Mouse (Mus musculus) limb, embryonic 14.5 days (tissue): ENCODE measurements at regions not wholly inside any gene's neighbourhood (a gene's known extent, or its start where the extent isn't known, plus 50 kb on each side); places are given as distances from the start of the nearest gene placed in this dataset.

Experiments
- ATAC-seq: fragments of 200-750 bp; cut with Nextera tagmentation; 2 replicates; pipeline ENCODE4 v1.8.0; 2017; ENCODE audit warnings: low read depth, moderate number of reproducible peaks, moderate TSS enrichment; ENCODE audit not compliant: low FRiP score
- DNase-seq: peaks from one replicate; pipeline ENCODE4 v3.0.0-alpha.2; 2015; ENCODE audit warnings: low spot score
- H3K27ac ChIP-seq: fragments of 300-500 bp; sonication (generic); replicated peaks from 2 replicates; pipeline ENCODE4 v1.5.1; 2014; ENCODE audit warnings: low read depth, mild to moderate bottlenecking, low read length, moderate library complexity, mixed read lengths
- H3K27me3 ChIP-seq: fragments of 300-500 bp; sonication (generic); 2 replicates; pipeline ENCODE4 v1.6.1; 2014; ENCODE audit warnings: low read length, mixed read lengths; ENCODE audit not compliant: control insufficient read depth, insufficient read depth
- H3K36me3 ChIP-seq: fragments of 300-500 bp; sonication (generic); 2 replicates; pipeline ENCODE4 v1.6.1; 2014; ENCODE audit warnings: mild to moderate bottlenecking, low read length, moderate library complexity, mixed read lengths; ENCODE audit not compliant: control insufficient read depth, insufficient read depth
- H3K4me1 ChIP-seq: fragments of 300-500 bp; sonication (generic); 2 replicates; pipeline ENCODE4 v1.6.1; 2014; ENCODE audit warnings: antibody characterized with exemption, low read length, mixed read lengths; ENCODE audit not compliant: control insufficient read depth, insufficient read depth
- H3K4me2 ChIP-seq: fragments of 300-500 bp; sonication (generic); replicated peaks from 2 replicates; pipeline ENCODE4 v1.6.1; 2014; ENCODE audit warnings: low read depth, mild to moderate bottlenecking, low read length, moderate library complexity; ENCODE audit not compliant: severe bottlenecking
- H3K4me3 ChIP-seq: fragments of 300-500 bp; sonication (generic); replicated peaks from 2 replicates; pipeline ENCODE4 v1.5.1; 2014; ENCODE audit warnings: low read length
- H3K9ac ChIP-seq: fragments of 300-500 bp; sonication (generic); 2 replicates; pipeline ENCODE4 v1.6.1; 2014; ENCODE audit warnings: mild to moderate bottlenecking, low read depth, low read length, moderate library complexity; ENCODE audit not compliant: severe bottlenecking
- H3K9me3 ChIP-seq: fragments of 300-500 bp; sonication (generic); 2 replicates; pipeline ENCODE4 v1.6.1; 2016; ENCODE audit warnings: low read length; ENCODE audit not compliant: control insufficient read depth
- POLR2A ChIP-seq: fragments of 200-500 bp; IDR thresholded peaks from 2 replicates; pipeline ENCODE4 v1.8.0; 2012; ENCODE audit warnings: inconsistent platforms, mild to moderate bottlenecking, moderate library complexity, borderline replicate concordance; ENCODE audit not compliant: insufficient read depth, insufficient read length; ENCODE audit errors: extremely low read depth
- WGBS: fragments of 180-500 bp; shearing (Covaris S2); extraction: QIAGEN DNeasy Blood & Tissue Kit; methylation state at CpG from one replicate; pipeline ENCODE4 v1.1.7; 2014; 5-methylcytosine and 5-hydroxymethylcytosine counted together

- Histone ChIP-seq H3K9ac (no peak overlapping the region), H3K36me3 (no peaks in the 10 kb centered on the region), H3K9me3 (no peaks in the 10 kb centered on the region), H3K27ac (no peak overlapping the region), H3K4me2 (no peak overlapping the region), H3K4me1 (no peaks in the 10 kb centered on the region), H3K4me3 (no peak overlapping the region), H3K27me3 (no peaks in the 10 kb centered on the region)
- 89% methylated on average over 2 of the region's 2 CpGs for WGBS
- TF ChIP-seq POLR2A = no peak
- no peak for ATAC-seq
- DNase-seq = no peak
Measured at GRCm38 (mm10) chr8:103993897-103994296, 107.5 kb upstream of the Cdh5 start.

- WGBS = 84% methylated on average over 6 of the region's 6 CpGs
- Histone ChIP-seq H3K36me3 (no peaks in the 10 kb centered on the region), H3K4me2 (no peak overlapping the region), H3K27me3 (no peaks in the 10 kb centered on the region), H3K27ac (no peak overlapping the region), H3K9ac (no peak overlapping the region), H3K4me1 (no peaks in the 10 kb centered on the region), H3K4me3 (no peak overlapping the region), H3K9me3 (no peaks in the 10 kb centered on the region)
- no peak for DNase-seq
- no peak for TF ChIP-seq POLR2A
- ATAC-seq = no peak
Measured at GRCm38 (mm10) chr8:103998143-103998542, 103.3 kb upstream of the Cdh5 start.

GRCm38 (mm10) chr8:104007209-104007608, 94.2 kb upstream of the Cdh5 start:
- Histone ChIP-seq H3K4me1 (no peaks in the 10 kb centered on the region), H3K27ac (no peak overlapping the region), H3K27me3 (no peaks in the 10 kb centered on the region), H3K9ac (no peak overlapping the region), H3K36me3 (no peaks in the 10 kb centered on the region), H3K9me3 (no peaks in the 10 kb centered on the region), H3K4me3 (no peak overlapping the region), H3K4me2 (no peak overlapping the region)
- 64% methylated on average over 2 of the region's 2 CpGs for WGBS
- ATAC-seq = no peak
- TF ChIP-seq POLR2A = no peak
- no peak for DNase-seq

- TF ChIP-seq POLR2A = no peak
- no peaks in the 10 kb centered on the region for H3K36me3 ChIP-seq
- no peak overlapping the region for H3K4me2 ChIP-seq
- no peaks in the 10 kb centered on the region for H3K9me3 ChIP-seq
- 44% methylated on average over 5 of the region's 5 CpGs for WGBS
- no peaks in the 10 kb centered on the region for H3K27me3 ChIP-seq
- ATAC-seq (no peak), DNase-seq (no peak)
- H3K4me3 ChIP-seq = no peak overlapping the region
- no peak overlapping the region for H3K27ac ChIP-seq
- H3K9ac ChIP-seq = no peak overlapping the region
- H3K4me1 ChIP-seq = no peaks in the 10 kb centered on the region
Measured at GRCm38 (mm10) chr8:104008756-104009155, 92.7 kb upstream of the Cdh5 start.

GRCm38 (mm10) chr8:104009306-104009705, 92.1 kb upstream of the Cdh5 start:
- H3K27me3 ChIP-seq = no peaks in the 10 kb centered on the region
- H3K36me3 ChIP-seq = no peaks in the 10 kb centered on the region
- DNase-seq = no peak
- H3K9me3 ChIP-seq = no peaks in the 10 kb centered on the region
- H3K4me1 ChIP-seq = no peaks in the 10 kb centered on the region
- ATAC-seq = no peak
- H3K4me2 ChIP-seq = no peak overlapping the region
- TF ChIP-seq POLR2A = no peak
- H3K9ac ChIP-seq = no peak overlapping the region
- no peak overlapping the region for H3K4me3 ChIP-seq
- WGBS = 93% methylated on average over 6 of the region's 6 CpGs
- H3K27ac ChIP-seq = no peak overlapping the region

GRCm38 (mm10) chr8:104022231-104022630, 79.2 kb upstream of the Cdh5 start:
- no peaks in the 10 kb centered on the region for H3K9me3 ChIP-seq
- no peaks in the 10 kb centered on the region for H3K36me3 ChIP-seq
- 40% methylated on average over 7 of the region's 7 CpGs for WGBS
- H3K27me3 ChIP-seq = no peaks in the 10 kb centered on the region
- H3K4me2 ChIP-seq = no peak overlapping the region
- DNase-seq = no peak
- ATAC-seq = no peak
- peak overlapping the region; percentile 88 for H3K27ac ChIP-seq
- peaks cover 17% of the 10 kb centered on the region for H3K4me1 ChIP-seq
- no peak overlapping the region; the same call in 1 of the 2 replicates for H3K9ac ChIP-seq
- H3K4me3 ChIP-seq = no peak overlapping the region
- no peak for TF ChIP-seq POLR2A
